Mouse (Mus musculus) heart, postnatal 14 days (tissue): ENCODE measurements around the gene Clip2. TPM values are rescaled to one million over a fixed set of nuclear protein-coding genes. Genes with fewer than 3 reads are reported as not detected.

Experiments
- DNase-seq, 2 experiments: peaks; one replicate each; pipeline ENCODE4 v3.0.0; 2021 to 2022
- intact Hi-C: fragments of 180-260 bp; cut with DNase I; formaldehyde crosslinking; loops from one replicate; pipeline ENCODE4 v1.15.1; 2025
- total RNA-seq, 2 experiments: library from RNA; stranded (reverse); gene quantifications; 2 replicates each; pipeline ENCODE4 v1.2.3; 2021

Clip2 gene
- total RNA-seq, 2 experiments from 2014 or later: 10.2 to 10.3 TPM

- intact Hi-C loops: no loop called here
- no peak for DNase-seq
These were observed 15.8 kb upstream of the Clip2 start for GRCm38 (mm10) chr5:134568030-134568429.

- DNase-seq: no peak
- intact Hi-C loops: no loop called here
These were observed 15.2 kb upstream of the Clip2 start for GRCm38 (mm10) chr5:134567445-134567844.

GRCm38 (mm10) chr5:134565696-134566095 is 13.5 kb upstream of the Clip2 start:
- intact Hi-C loops: no loop called here

GRCm38 (mm10) chr5:134564272-134564671 is 12.0 kb upstream of the Clip2 start:
- DNase-seq: no peak

More at GRCm38 (mm10) chr5:134565696-134566095, 13.5 kb upstream of the Clip2 start:
- no peak for DNase-seq

GRCm38 (mm10) chr5:134560450-134561171 is 8.4 kb upstream of the Clip2 start:
- intact Hi-C loops: no loop called here
- DNase-seq: no peak

More at GRCm38 (mm10) chr5:134564272-134564671, 12.0 kb upstream of the Clip2 start:
- intact Hi-C loops: no loop called here

GRCm38 (mm10) chr5:134560071-134560449 is 7.8 kb upstream of the Clip2 start, which contains the start of gene Syna:
Gene Syna (minus strand): TSS chr5:134560171.
- DNase-seq: no peak
- intact Hi-C loops: no loop called here

- DNase-seq: peak; percentile 84 to 85
- intact Hi-C loops: no loop called here
These were observed 3.4 kb upstream of the Clip2 start for GRCm38 (mm10) chr5:134555463-134556164.

- intact Hi-C loops: no loop called here
- no peak for DNase-seq
These were observed 1.8 kb upstream of the Clip2 start for GRCm38 (mm10) chr5:134553951-134554546.

GRCm38 (mm10) chr5:134551233-134552109 is 763 bp downstream of the Clip2 start:
- peak; percentile 46 for DNase-seq
- intact Hi-C loops: no loop called here

- intact Hi-C loops: no loop called here
- DNase-seq: no peak
These were observed 1.4 kb downstream of the Clip2 start for GRCm38 (mm10) chr5:134550836-134551232.

GRCm38 (mm10) chr5:134549640-134550168 is 2.5 kb downstream of the Clip2 start:
- no peak for DNase-seq
- intact Hi-C loops: loop anchor here (5.0 kb wide), 2 partner anchors 33 to 42 kb away; partner anchors contain the start of gene Rfc2

GRCm38 (mm10) chr5:134548306-134548705 is 3.9 kb downstream of the Clip2 start:
- no peak for DNase-seq
- intact Hi-C loops: loop anchor here (5.0 kb wide), 2 partner anchors 34 to 41 kb away; partner anchors contain the start of gene Rfc2

GRCm38 (mm10) chr5:134546790-134547189 is 5.4 kb downstream of the Clip2 start:
- intact Hi-C loops: loop anchor here (5.0 kb wide), 2 partner anchors 36 to 39 kb away; partner anchors contain the start of gene Rfc2
- DNase-seq: no peak

- intact Hi-C loops: loop anchor here (5.0 kb wide), 2 partner anchors 37 to 38 kb away; partner anchors contain the start of gene Rfc2
- DNase-seq: no peak
These were observed 7.0 kb downstream of the Clip2 start for GRCm38 (mm10) chr5:134545242-134545629.

- DNase-seq: peak; percentile 52 to 65
- intact Hi-C loops: loop anchor here (5.0 kb wide), 2 partner anchors 37 to 38 kb away; partner anchors contain the start of gene Rfc2
These were observed 7.6 kb downstream of the Clip2 start for GRCm38 (mm10) chr5:134544516-134545241.

- intact Hi-C loops: no loop called here
- peak; percentile 80 to 82 for DNase-seq
These were observed 10.6 kb downstream of the Clip2 start for GRCm38 (mm10) chr5:134541640-134542039.

GRCm38 (mm10) chr5:134540881-134541280 is 11.4 kb downstream of the Clip2 start:
- DNase-seq: peak; percentile 41 to 53
- intact Hi-C loops: no loop called here

GRCm38 (mm10) chr5:134539891-134540290 is 12.3 kb downstream of the Clip2 start:
- peak; percentile 78 to 79 for DNase-seq
- intact Hi-C loops: no loop called here

GRCm38 (mm10) chr5:134536036-134536435 is 16.2 kb downstream of the Clip2 start:
- no peak for DNase-seq
- intact Hi-C loops: no loop called here
